Mouse (Mus musculus) embryonic facial prominence, embryonic 12.5 days (tissue): ENCODE results near the gene Jph3. TPM values are rescaled to one million over a fixed set of nuclear protein-coding genes. Genes with fewer than 3 reads are reported as not detected.

Experiments used
- ATAC-seq: fragments of 200-750 bp; cut with Nextera tagmentation; 2 replicates; pipeline ENCODE4 v1.8.0; 2017; ENCODE audit not compliant: insufficient number of reproducible peaks, insufficient read depth, low FRiP score, low TSS enrichment
- H3K27ac ChIP-seq: fragments of 300-500 bp; sonication (generic); 2 replicates; pipeline ENCODE4 v1.5.1; 2016; ENCODE audit warnings: mild to moderate bottlenecking
- H3K27me3 ChIP-seq: fragments of 300-500 bp; sonication (generic); 2 replicates; pipeline ENCODE4 v1.6.1; 2016; ENCODE audit warnings: mild to moderate bottlenecking, moderate library complexity
- H3K36me3 ChIP-seq: fragments of 300-500 bp; sonication (generic); 2 replicates; pipeline ENCODE4 v1.6.1; 2016; ENCODE audit warnings: mild to moderate bottlenecking
- H3K4me1 ChIP-seq: fragments of 300-500 bp; sonication (generic); 2 replicates; pipeline ENCODE4 v1.6.1; 2016
- H3K4me2 ChIP-seq: fragments of 300-500 bp; sonication (generic); replicated peaks from 2 replicates; pipeline ENCODE4 v1.6.1; 2016; ENCODE audit warnings: mild to moderate bottlenecking, moderate library complexity
- H3K4me3 ChIP-seq: fragments of 300-500 bp; sonication (generic); 2 replicates; pipeline ENCODE4 v1.5.1; 2016; ENCODE audit warnings: mild to moderate bottlenecking
- H3K9ac ChIP-seq: fragments of 300-500 bp; sonication (generic); 2 replicates; pipeline ENCODE4 v1.6.1; 2016; ENCODE audit warnings: mild to moderate bottlenecking, moderate library complexity
- H3K9me3 ChIP-seq: fragments of 300-500 bp; sonication (generic); 2 replicates; pipeline ENCODE4 v1.6.1; 2016; ENCODE audit warnings: mild to moderate bottlenecking, moderate library complexity
- WGBS: fragments of 180-500 bp; shearing (Covaris S2); methylation state at CpG from one replicate; pipeline ENCODE4 v1.1.7; 2016; 5-methylcytosine and 5-hydroxymethylcytosine counted together
- polyA plus RNA-seq: library from polyadenylated mRNA; unstranded; fragments of >200 nt; fragmentation: Nextera tagmentation; extraction: Ambion mirVana; gene quantifications from 2 replicates; pipeline ENCODE4 v1.2.1, GENCODE M21; 2016

Gene Jph3
- polyA plus RNA-seq, 1 experiment from 2014 or later, result 6.7 TPM

DNA sequence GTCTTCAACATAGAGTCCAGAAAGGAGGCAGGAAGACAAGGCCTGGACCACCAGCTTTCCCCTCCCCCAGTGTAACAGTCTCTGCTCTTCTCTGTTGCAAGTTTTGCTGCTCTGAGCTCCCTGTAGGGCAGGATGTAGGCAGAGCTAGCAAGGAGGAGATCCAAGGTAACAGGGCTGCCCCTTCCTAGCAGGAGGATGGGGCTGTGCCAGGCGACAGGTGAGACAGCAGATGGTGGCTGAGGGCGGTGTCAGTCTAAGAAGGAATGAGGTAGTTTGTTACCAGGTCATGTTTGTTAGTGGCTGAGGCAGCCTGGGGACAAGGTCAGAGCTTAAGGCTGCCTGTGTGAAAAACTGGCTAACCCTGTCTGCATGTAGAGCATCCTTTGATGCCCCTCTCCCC is 29.5 kb upstream of the Jph3 start:
- peaks cover 11% of the 10 kb centered on the region for H3K4me1 ChIP-seq
- H3K27ac ChIP-seq, result no peak overlapping the region
- H3K27me3 ChIP-seq, result 0 out of 2 replicates have a peak, but pooled peaks cover 3% of the 10 kb centered on the region
- no peak overlapping the region for H3K4me2 ChIP-seq
- no peak overlapping the region for H3K9ac ChIP-seq
- WGBS, result 86% methylated on average over 2 of the region's 2 CpGs
- no peaks in the 10 kb centered on the region for H3K9me3 ChIP-seq
- no peaks in the 10 kb centered on the region for H3K36me3 ChIP-seq
- H3K4me3 ChIP-seq, result no peak overlapping the region
- ATAC-seq, result no peak

GRCm38 (mm10) chr8:121705174-121705573 is 24.2 kb upstream of the Jph3 start:
- no peak overlapping the region for H3K4me2 ChIP-seq
- no peak for ATAC-seq
- H3K27ac ChIP-seq, result no peak overlapping the region
- no peaks in the 10 kb centered on the region for H3K9me3 ChIP-seq
- no peaks in the 10 kb centered on the region for H3K4me1 ChIP-seq
- H3K9ac ChIP-seq, result no peak overlapping the region
- no peaks in the 10 kb centered on the region for H3K27me3 ChIP-seq
- WGBS, result 63% methylated on average over 3 of the region's 3 CpGs
- H3K36me3 ChIP-seq, result no peaks in the 10 kb centered on the region
- no peak overlapping the region for H3K4me3 ChIP-seq

DNA sequence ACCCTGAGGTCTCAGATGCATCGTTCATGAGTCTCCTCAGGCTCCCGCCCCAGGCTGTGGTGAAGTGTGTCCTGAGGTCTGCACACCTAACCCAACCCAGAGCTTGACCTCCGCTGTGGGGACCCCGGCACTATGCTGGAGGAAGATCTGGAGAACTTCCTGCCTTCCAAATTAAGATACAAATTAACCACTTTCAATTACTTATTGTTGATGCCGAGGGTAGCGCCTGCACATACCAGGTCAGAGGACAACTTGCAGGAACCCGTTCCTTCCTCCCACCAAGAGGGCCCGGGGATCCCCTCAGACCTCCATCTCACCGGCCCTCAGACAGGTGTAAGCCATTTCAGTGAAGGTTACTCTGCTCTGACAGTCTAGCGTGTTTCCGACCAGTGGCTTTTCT is 22.5 kb upstream of the Jph3 start:
- Histone ChIP-seq H3K4me3 (no peak overlapping the region), H3K27me3 (no peaks in the 10 kb centered on the region), H3K9me3 (no peaks in the 10 kb centered on the region), H3K4me1 (no peaks in the 10 kb centered on the region), H3K4me2 (no peak overlapping the region), H3K27ac (no peak overlapping the region), H3K36me3 (no peaks in the 10 kb centered on the region), H3K9ac (no peak overlapping the region)
- 79% methylated on average over 11 of the region's 11 CpGs for WGBS
- ATAC-seq, result no peak

- ATAC-seq, result no peak
- H3K9me3 ChIP-seq, result no peaks in the 10 kb centered on the region
Observed at GRCm38 (mm10) chr8:121708406-121708805, 21.0 kb upstream of the Jph3 start.

DNA sequence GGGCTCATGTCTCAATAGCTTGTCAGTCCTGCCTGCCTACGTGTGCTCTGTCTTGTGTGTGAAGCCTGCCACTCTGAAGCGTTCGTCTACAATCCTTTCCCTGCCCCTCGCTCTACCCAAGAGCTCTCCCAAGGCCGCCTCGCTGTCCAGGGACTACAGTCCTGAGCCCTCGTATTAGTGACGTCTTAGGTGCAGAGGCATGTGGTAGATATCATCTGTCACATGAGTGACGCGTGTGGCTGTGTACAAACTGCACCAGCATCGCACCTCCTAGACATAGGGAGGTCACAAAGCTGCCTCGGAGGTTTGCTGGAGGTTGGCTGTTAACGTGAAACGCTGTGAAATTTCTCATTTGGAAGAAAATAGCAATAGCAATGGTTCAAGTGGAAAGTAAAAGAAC is 11.9 kb upstream of the Jph3 start:
- no peaks in the 10 kb centered on the region for H3K36me3 ChIP-seq
- H3K27ac ChIP-seq, result no peak overlapping the region
- 42% methylated on average over 14 of the region's 14 CpGs for WGBS
- no peak overlapping the region for H3K9ac ChIP-seq
- H3K9me3 ChIP-seq, result no peaks in the 10 kb centered on the region
- H3K4me1 ChIP-seq, result peaks cover 5% of the 10 kb centered on the region; the same call in 1 of the 2 replicates
- peaks cover 19% of the 10 kb centered on the region for H3K27me3 ChIP-seq
- no peak for ATAC-seq
- peak overlapping the region; percentile 26 for H3K4me2 ChIP-seq
- H3K4me3 ChIP-seq, result no peak overlapping the region

More at GRCm38 (mm10) chr8:121708406-121708805, 21.0 kb upstream of the Jph3 start:
- 50% methylated on average over 6 of the region's 6 CpGs for WGBS
- no peak overlapping the region for H3K9ac ChIP-seq
- H3K4me2 ChIP-seq, result no peak overlapping the region
- H3K27ac ChIP-seq, result no peak overlapping the region
- no peaks in the 10 kb centered on the region for H3K36me3 ChIP-seq
- H3K4me1 ChIP-seq, result no peaks in the 10 kb centered on the region
- 0 out of 2 replicates have a peak, but pooled peaks cover under 1% of the 10 kb centered on the region for H3K27me3 ChIP-seq
- no peak overlapping the region for H3K4me3 ChIP-seq

DNA sequence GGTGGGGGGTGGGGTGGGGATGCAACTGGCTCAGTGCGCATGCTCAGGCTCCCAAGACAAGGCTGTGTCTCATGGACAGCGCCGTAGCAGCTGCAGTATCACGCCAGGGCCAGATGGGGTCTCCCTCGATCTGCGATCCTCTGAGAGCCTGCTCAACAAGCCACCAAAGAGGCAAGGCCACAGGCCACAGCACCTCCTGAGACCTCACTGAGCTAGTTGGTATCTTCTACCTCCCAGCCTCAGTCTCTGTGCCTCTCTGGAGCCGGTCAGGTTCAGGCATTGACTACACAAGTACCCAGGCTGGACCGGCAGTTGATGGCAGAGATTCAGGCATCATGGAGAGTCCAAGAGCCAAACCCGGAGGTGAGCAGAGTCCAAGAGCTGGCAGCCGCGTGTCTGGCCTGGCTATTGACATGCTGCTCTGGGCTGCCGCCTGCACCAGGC is 11.4 kb upstream of the Jph3 start:
- Histone ChIP-seq H3K4me3 (no peak overlapping the region), H3K4me2 (peak overlapping the region; percentile 26)

DNA sequence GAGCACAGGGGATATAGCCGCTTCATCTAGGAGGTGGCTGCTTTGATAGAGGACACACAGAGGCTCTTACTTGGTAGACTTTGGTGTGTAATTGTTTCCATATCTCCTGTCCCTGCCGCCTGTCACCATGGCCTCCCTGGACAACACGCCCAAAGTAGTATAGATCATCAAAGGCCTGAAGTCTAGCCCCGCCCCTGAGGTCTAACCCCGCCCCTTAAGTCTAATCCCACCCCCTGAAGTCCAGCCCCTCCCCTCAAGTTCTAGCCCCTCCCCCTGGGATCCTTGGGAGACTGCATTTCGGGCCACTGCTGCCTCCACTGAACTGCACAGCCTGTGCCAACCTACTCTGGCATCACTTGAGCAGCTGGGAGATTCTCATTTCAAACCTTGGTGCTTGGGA is 10.5 kb upstream of the Jph3 start:
- H3K9ac ChIP-seq, result no peak overlapping the region
- H3K27me3 ChIP-seq, result peaks cover 13% of the 10 kb centered on the region
- WGBS, result 55% methylated on average over 6 of the region's 6 CpGs
- no peaks in the 10 kb centered on the region for H3K9me3 ChIP-seq
- no peaks in the 10 kb centered on the region for H3K36me3 ChIP-seq
- ATAC-seq, result no peak
- peaks cover 5% of the 10 kb centered on the region; the same call in 1 of the 2 replicates for H3K4me1 ChIP-seq
- H3K4me3 ChIP-seq, result no peak overlapping the region
- H3K4me2 ChIP-seq, result no peak overlapping the region
- H3K27ac ChIP-seq, result no peak overlapping the region

More for the DNA sequence above, 11.4 kb upstream of the Jph3 start:
- Histone ChIP-seq H3K4me1 (peaks cover 5% of the 10 kb centered on the region; the same call in 1 of the 2 replicates), H3K27ac (0 out of 2 replicates have a peak overlapping the region, but pooled peaks have one; percentile 25), H3K9me3 (no peaks in the 10 kb centered on the region), H3K36me3 (no peaks in the 10 kb centered on the region), H3K9ac (no peak overlapping the region), H3K27me3 (peaks cover 19% of the 10 kb centered on the region)
- ATAC-seq, result peak; percentile 86
- 29% methylated on average over 12 of the region's 12 CpGs for WGBS

DNA sequence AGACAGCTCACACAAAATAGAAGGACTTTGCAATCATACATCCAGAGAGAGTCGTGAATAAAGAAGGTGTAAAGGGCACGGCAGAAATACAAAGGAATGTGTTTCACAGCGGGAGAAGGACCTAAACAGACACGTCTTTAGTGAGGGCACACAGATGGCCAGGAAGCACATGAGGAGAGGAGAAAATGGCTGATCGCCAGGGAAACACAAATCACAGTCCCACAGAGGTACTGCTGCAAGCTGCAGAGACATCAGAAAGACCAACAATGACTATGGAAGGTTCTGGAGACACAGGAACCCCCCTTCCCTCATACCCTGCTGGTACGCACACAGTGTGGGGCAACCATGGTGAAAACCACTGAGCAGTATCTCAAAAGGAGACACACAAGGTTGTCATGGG is 8.4 kb upstream of the Jph3 start:
- H3K4me2 ChIP-seq, result no peak overlapping the region
- H3K27ac ChIP-seq, result no peak overlapping the region
- H3K9me3 ChIP-seq, result no peaks in the 10 kb centered on the region
- 62% methylated on average over 6 of the region's 6 CpGs for WGBS
- peaks cover 7% of the 10 kb centered on the region; the same call in 1 of the 2 replicates for H3K27me3 ChIP-seq
- no peak for ATAC-seq
- H3K4me3 ChIP-seq, result no peak overlapping the region
- H3K4me1 ChIP-seq, result peaks cover 5% of the 10 kb centered on the region; the same call in 1 of the 2 replicates
- H3K9ac ChIP-seq, result no peak overlapping the region
- H3K36me3 ChIP-seq, result no peaks in the 10 kb centered on the region

- Histone ChIP-seq H3K9me3 (no peaks in the 10 kb centered on the region), H3K4me3 (no peak overlapping the region), H3K27ac (no peak overlapping the region), H3K27me3 (peaks cover 14% of the 10 kb centered on the region), H3K36me3 (no peaks in the 10 kb centered on the region), H3K9ac (no peak overlapping the region), H3K4me1 (no peaks in the 10 kb centered on the region), H3K4me2 (no peak overlapping the region)
- ATAC-seq, result no peak
- WGBS, result 81% methylated on average over 12 of the region's 12 CpGs
Observed at GRCm38 (mm10) chr8:121723846-121724245, 5.6 kb upstream of the Jph3 start.

DNA sequence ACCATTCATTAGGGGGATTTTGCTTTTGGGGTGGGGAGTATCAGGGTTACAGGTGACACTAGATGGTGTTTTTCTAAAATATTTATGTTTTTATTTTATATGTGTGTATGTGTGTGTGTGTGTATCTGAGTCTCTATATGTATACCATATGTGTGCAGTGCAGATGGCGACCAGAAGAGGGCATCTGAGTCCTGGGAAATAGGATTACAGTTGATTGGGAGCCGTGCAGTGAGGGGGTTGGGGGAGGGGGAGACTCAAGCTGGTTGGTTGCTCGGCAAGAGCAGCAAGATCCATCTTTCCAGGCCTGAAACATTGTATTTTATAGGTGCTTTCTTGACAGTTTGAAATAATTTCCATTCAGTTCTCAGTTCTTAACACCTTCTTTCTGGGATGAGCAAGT is 2.3 kb upstream of the Jph3 start:
- Histone ChIP-seq H3K4me1 (peaks cover 5% of the 10 kb centered on the region), H3K27me3 (peaks cover 46% of the 10 kb centered on the region), H3K9ac (no peak overlapping the region), H3K36me3 (no peaks in the 10 kb centered on the region), H3K27ac (no peak overlapping the region), H3K4me3 (no peak overlapping the region), H3K4me2 (no peak overlapping the region), H3K9me3 (no peaks in the 10 kb centered on the region)
- 65% methylated on average over 3 of the region's 3 CpGs for WGBS
- ATAC-seq, result no peak

DNA sequence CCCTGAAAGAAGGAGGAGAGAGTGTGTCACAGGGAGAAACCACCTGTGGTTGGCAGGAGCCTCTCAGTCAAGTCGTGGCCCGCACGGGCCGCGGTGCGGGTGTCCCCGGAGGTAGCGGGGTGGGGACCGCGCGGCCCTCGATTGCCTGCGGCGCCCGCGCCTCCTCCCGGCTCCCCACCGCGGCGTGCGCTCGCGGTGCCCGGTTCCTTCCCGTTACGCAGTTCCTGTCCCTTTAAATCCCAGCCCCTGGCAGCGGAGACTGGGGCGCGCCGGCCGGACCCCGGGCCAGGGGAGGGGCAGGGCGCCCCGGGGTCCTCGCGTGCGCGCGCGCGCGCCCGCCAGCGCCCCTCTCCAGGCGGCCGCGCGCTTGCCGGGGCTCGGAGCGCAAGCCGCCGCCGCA is 331 bp downstream of the Jph3 start:
- under 1% methylated on average over 50 of the region's 54 CpGs for WGBS
- Histone ChIP-seq H3K4me3 (peak overlapping the region; percentile 51), H3K4me2 (peak overlapping the region; percentile 84), H3K9ac (peak overlapping the region; percentile 36; the same call in 1 of the 2 replicates), H3K27me3 (peaks cover 68% of the 10 kb centered on the region), H3K9me3 (no peaks in the 10 kb centered on the region), H3K36me3 (no peaks in the 10 kb centered on the region), H3K27ac (no peak overlapping the region), H3K4me1 (peaks cover 5% of the 10 kb centered on the region)
- no peak for ATAC-seq

DNA sequence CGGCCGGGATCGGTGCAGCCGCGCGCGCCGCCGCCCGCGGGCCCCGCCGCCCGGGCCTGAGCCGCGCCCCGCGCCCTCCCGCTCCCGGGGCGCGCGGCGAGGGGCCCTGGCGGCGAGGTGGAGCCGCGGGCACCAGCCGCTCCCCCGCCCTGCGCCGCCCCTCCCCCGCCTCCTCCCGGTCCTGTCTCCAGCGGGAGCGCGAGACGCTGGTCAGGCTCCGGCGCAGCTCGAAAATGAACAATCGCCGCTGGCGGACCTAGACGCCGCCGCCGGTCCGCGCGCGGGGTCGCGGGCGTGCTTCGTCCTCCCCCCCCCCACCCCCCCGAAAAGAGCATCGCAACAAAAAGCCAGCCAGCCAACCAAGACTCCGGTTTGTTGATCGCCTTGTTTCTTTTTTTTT is 747 bp downstream of the Jph3 start:
- H3K36me3 ChIP-seq, result no peaks in the 10 kb centered on the region
- no peaks in the 10 kb centered on the region for H3K9me3 ChIP-seq
- H3K4me2 ChIP-seq, result peak overlapping the region; percentile 84
- ATAC-seq, result no peak
- H3K27me3 ChIP-seq, result peaks cover 69% of the 10 kb centered on the region
- 0% methylated on average over 27 of the region's 60 CpGs for WGBS
- no peak overlapping the region for H3K27ac ChIP-seq
- peak overlapping the region; percentile 38; the same call in 1 of the 2 replicates for H3K9ac ChIP-seq
- H3K4me1 ChIP-seq, result peaks cover 5% of the 10 kb centered on the region
- peak overlapping the region; percentile 51 for H3K4me3 ChIP-seq
